Mouse (Mus musculus) limb, embryonic 14.5 days (tissue): Measurements from ENCODE around the gene Sf3b2. TPM values are rescaled to one million over a fixed set of nuclear protein-coding genes. Genes with fewer than 3 reads are reported as not detected.

Experiments used
- ATAC-seq: fragments of 200-750 bp; cut with Nextera tagmentation; 2 replicates; pipeline ENCODE4 v1.8.0; 2017; ENCODE audit warnings: low read depth, moderate number of reproducible peaks, moderate TSS enrichment; ENCODE audit not compliant: low FRiP score
- DNase-seq: peaks from one replicate; pipeline ENCODE4 v3.0.0-alpha.2; 2015; ENCODE audit warnings: low spot score
- H3K27ac ChIP-seq: fragments of 300-500 bp; sonication (generic); replicated peaks from 2 replicates; pipeline ENCODE4 v1.5.1; 2014; ENCODE audit warnings: low read depth, mild to moderate bottlenecking, low read length, moderate library complexity, mixed read lengths
- H3K27me3 ChIP-seq: fragments of 300-500 bp; sonication (generic); 2 replicates; pipeline ENCODE4 v1.6.1; 2014; ENCODE audit warnings: low read length, mixed read lengths; ENCODE audit not compliant: control insufficient read depth, insufficient read depth
- H3K36me3 ChIP-seq: fragments of 300-500 bp; sonication (generic); 2 replicates; pipeline ENCODE4 v1.6.1; 2014; ENCODE audit warnings: mild to moderate bottlenecking, low read length, moderate library complexity, mixed read lengths; ENCODE audit not compliant: control insufficient read depth, insufficient read depth
- H3K4me1 ChIP-seq: fragments of 300-500 bp; sonication (generic); 2 replicates; pipeline ENCODE4 v1.6.1; 2014; ENCODE audit warnings: antibody characterized with exemption, low read length, mixed read lengths; ENCODE audit not compliant: control insufficient read depth, insufficient read depth
- H3K4me2 ChIP-seq: fragments of 300-500 bp; sonication (generic); replicated peaks from 2 replicates; pipeline ENCODE4 v1.6.1; 2014; ENCODE audit warnings: low read depth, mild to moderate bottlenecking, low read length, moderate library complexity; ENCODE audit not compliant: severe bottlenecking
- H3K4me3 ChIP-seq: fragments of 300-500 bp; sonication (generic); replicated peaks from 2 replicates; pipeline ENCODE4 v1.5.1; 2014; ENCODE audit warnings: low read length
- H3K9ac ChIP-seq: fragments of 300-500 bp; sonication (generic); 2 replicates; pipeline ENCODE4 v1.6.1; 2014; ENCODE audit warnings: mild to moderate bottlenecking, low read depth, low read length, moderate library complexity; ENCODE audit not compliant: severe bottlenecking
- H3K9me3 ChIP-seq: fragments of 300-500 bp; sonication (generic); 2 replicates; pipeline ENCODE4 v1.6.1; 2016; ENCODE audit warnings: low read length; ENCODE audit not compliant: control insufficient read depth
- POLR2A ChIP-seq: fragments of 200-500 bp; IDR thresholded peaks from 2 replicates; pipeline ENCODE4 v1.8.0; 2012; ENCODE audit warnings: inconsistent platforms, mild to moderate bottlenecking, moderate library complexity, borderline replicate concordance; ENCODE audit not compliant: insufficient read depth, insufficient read length; ENCODE audit errors: extremely low read depth
- WGBS: fragments of 180-500 bp; shearing (Covaris S2); extraction: QIAGEN DNeasy Blood & Tissue Kit; methylation state at CpG from one replicate; pipeline ENCODE4 v1.1.7; 2014; 5-methylcytosine and 5-hydroxymethylcytosine counted together
- polyA plus RNA-seq, 2 experiments: library from polyadenylated mRNA; depleted of rRNA in 1 of 2; stranded (reverse) in 1 of 2; unstranded in 1 of 2; fragments of >200 nt; fragmentation: Nextera tagmentation in 1 of 2; extraction: Ambion mirVana in 1 of 2; gene quantifications; 2 replicates each; pipeline versions ENCODE4 v1.2.1 to v1.2.3; 2012 to 2014

The Sf3b2 gene
- polyA plus RNA-seq, 2 experiments, result 174 to 289 TPM

GRCm38 (mm10) chr19:5327970-5328369 lies 32.7 kb upstream of the Sf3b2 start:
- Histone ChIP-seq H3K27ac (no peak overlapping the region), H3K4me3 (no peak overlapping the region), H3K4me2 (no peak overlapping the region), H3K4me1 (no peaks in the 10 kb centered on the region), H3K9ac (no peak overlapping the region), H3K27me3 (no peaks in the 10 kb centered on the region), H3K36me3 (no peaks in the 10 kb centered on the region), H3K9me3 (no peaks in the 10 kb centered on the region)
- DNase-seq (no peak), ATAC-seq (no peak)
- no peak for TF ChIP-seq POLR2A
- 71% methylated on average over 19 of the region's 19 CpGs for WGBS

GRCm38 (mm10) chr19:5323801-5324200 lies 28.5 kb upstream of the Sf3b2 start:
- Histone ChIP-seq H3K4me2 (no peak overlapping the region), H3K9ac (no peak overlapping the region), H3K36me3 (no peaks in the 10 kb centered on the region), H3K27me3 (no peaks in the 10 kb centered on the region), H3K4me1 (no peaks in the 10 kb centered on the region), H3K27ac (no peak overlapping the region), H3K4me3 (no peak overlapping the region), H3K9me3 (no peaks in the 10 kb centered on the region)
- ATAC-seq (no peak), DNase-seq (no peak)
- 67% methylated on average over 17 of the region's 17 CpGs for WGBS
- no peak for TF ChIP-seq POLR2A

GRCm38 (mm10) chr19:5313189-5313588 lies 17.9 kb upstream of the Sf3b2 start:
- Histone ChIP-seq H3K4me3 (no peak overlapping the region), H3K4me2 (no peak overlapping the region), H3K36me3 (no peaks in the 10 kb centered on the region), H3K27me3 (no peaks in the 10 kb centered on the region), H3K9ac (no peak overlapping the region), H3K27ac (no peak overlapping the region), H3K4me1 (no peaks in the 10 kb centered on the region), H3K9me3 (no peaks in the 10 kb centered on the region)
- DNase-seq (no peak), ATAC-seq (no peak)
- 88% methylated on average over 8 of the region's 8 CpGs for WGBS
- TF ChIP-seq POLR2A, result no peak

- Histone ChIP-seq H3K4me2 (no peak overlapping the region), H3K9me3 (no peaks in the 10 kb centered on the region), H3K36me3 (peaks cover 16% of the 10 kb centered on the region; the same call in 1 of the 2 replicates), H3K4me1 (no peaks in the 10 kb centered on the region), H3K9ac (no peak overlapping the region), H3K27ac (no peak overlapping the region), H3K4me3 (no peak overlapping the region), H3K27me3 (no peaks in the 10 kb centered on the region)
- TF ChIP-seq POLR2A, result no peak
- ATAC-seq, result no peak
- no peak for DNase-seq
- 83% methylated on average over 7 of the region's 7 CpGs for WGBS
Observed at GRCm38 (mm10) chr19:5309025-5309424, 13.8 kb upstream of the Sf3b2 start.

- Histone ChIP-seq H3K4me3 (peak overlapping the region; percentile 17), H3K9me3 (no peaks in the 10 kb centered on the region), H3K27me3 (no peaks in the 10 kb centered on the region), H3K4me1 (no peaks in the 10 kb centered on the region), H3K4me2 (peak overlapping the region; percentile 41), H3K36me3 (peaks cover 16% of the 10 kb centered on the region; the same call in 1 of the 2 replicates), H3K27ac (no peak overlapping the region), H3K9ac (no peak overlapping the region)
- 41% methylated on average over 98 of the region's 98 CpGs for WGBS
- DNase-seq (no peak), ATAC-seq (peak; percentile 50; the same call in 1 of the 2 replicates)
- TF ChIP-seq POLR2A, result no peak
Observed at GRCm38 (mm10) chr19:5306968-5307734, 11.9 kb upstream of the Sf3b2 start.

GRCm38 (mm10) chr19:5306279-5306678 lies 11.0 kb upstream of the Sf3b2 start:
- Histone ChIP-seq H3K4me2 (no peak overlapping the region), H3K4me3 (no peak overlapping the region), H3K27me3 (no peaks in the 10 kb centered on the region), H3K4me1 (no peaks in the 10 kb centered on the region), H3K27ac (no peak overlapping the region), H3K9ac (no peak overlapping the region), H3K9me3 (no peaks in the 10 kb centered on the region), H3K36me3 (peaks cover 16% of the 10 kb centered on the region; the same call in 1 of the 2 replicates)
- WGBS, result 86% methylated on average over 6 of the region's 6 CpGs
- no peak for TF ChIP-seq POLR2A
- ATAC-seq (no peak), DNase-seq (no peak)
